Mouse (Mus musculus) frontal cortex, postnatal 36 days (tissue): Measurements from ENCODE around the gene Tnc.

Source experiments
- DNase-seq, 2 experiments: peaks; one replicate each; pipeline ENCODE4 v3.0.0; 2022; ENCODE audit warnings: low spot score in 2 of 2

Gene Tnc

GRCm38 (mm10) chr4:64046831-64047493 lies at the start of gene Tnc:
Gene Tnc (minus strand): TSS chr4:64047015.
- peak; percentile 73 to 86 for DNase-seq

DNA sequence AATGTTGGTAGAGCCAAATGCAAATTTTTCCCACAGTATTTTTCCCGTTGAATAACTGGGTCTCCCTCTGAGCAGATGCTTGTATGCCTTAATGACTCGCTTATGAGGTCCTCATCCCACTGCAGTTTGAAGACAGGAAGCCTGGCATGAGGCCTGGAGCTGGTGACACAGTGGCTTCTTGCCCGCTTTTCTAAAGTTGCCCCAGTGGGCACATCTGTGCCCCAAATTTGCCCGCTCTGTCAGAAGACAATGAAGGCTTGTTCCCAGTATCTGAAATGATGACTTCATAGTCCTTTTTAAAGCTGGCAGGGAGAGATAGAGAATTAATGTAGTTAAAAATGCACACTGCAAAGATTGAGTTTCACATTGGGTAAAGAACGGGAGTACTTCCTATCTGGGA lies 47.4 kb upstream of the Tnc start:
- peak; percentile 11 to 47 for DNase-seq

- DNase-seq = no peak
Measured at GRCm38 (mm10) chr4:64092857-64093256, 46.0 kb upstream of the Tnc start.

DNA sequence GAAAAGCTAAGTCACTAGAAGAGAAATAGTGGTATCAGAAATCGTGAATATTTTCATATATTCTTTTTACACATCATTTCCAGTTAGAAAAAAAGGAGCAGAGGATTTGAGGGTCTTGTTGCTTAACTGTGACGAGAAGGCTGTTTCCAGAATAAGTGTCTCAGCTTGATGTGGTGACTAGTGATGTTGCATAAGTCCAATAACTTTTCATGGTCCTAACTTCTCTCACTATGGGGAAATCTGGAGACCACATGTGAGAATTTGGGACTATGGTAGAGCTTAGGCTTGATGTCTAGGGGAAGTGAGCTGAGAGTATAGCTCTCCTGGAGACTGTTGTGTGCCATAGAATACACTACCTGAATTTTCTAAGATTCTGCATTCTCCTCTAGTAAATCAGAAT lies 42.6 kb upstream of the Tnc start:
- DNase-seq = no peak

DNA sequence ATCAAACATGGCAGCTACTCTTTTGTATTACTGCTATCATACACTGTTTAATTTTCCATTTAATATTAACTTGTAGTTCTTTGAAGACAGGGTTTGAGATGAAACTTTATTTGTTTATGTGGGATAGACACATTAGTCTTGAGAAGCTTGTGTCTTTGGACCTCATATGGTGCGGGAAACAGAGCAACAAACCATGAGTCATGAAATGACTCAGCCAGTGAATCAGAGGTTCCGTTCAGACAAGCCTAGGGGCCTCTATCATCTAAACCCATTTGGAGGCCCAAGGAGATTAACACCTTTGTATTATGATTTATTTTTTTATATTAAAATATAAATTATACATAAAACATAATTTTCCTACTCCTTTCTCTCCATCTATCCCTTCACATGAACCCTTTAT lies 40.9 kb upstream of the Tnc start:
- no peak for DNase-seq

DNA sequence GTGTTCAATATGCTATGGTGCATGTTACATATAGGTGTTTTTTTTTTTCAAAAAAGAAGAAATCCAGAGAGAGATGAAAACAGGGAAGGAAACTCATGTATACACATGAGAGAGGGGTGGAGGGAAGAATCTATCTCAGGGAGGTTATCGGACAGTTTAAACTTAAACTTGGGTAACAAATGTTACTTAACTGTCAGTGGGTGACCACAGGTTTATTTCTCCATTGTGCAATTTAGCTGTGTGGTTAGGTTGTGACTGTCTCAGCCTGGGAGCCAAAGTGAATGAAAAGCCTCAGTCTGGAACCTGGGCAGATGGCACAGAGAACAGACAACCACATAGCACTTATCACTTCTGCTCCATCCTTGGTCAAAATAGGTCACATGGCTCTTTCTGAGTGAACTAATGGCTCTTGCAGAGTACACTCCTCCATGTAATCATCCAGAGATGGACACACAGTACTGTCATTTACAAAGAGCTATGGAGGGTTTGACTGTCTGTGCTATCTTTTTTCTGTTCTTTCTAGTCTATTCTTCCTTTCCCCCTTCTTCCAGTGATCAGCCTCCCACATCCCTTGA lies 39.3 kb upstream of the Tnc start:
- DNase-seq = no peak

DNA sequence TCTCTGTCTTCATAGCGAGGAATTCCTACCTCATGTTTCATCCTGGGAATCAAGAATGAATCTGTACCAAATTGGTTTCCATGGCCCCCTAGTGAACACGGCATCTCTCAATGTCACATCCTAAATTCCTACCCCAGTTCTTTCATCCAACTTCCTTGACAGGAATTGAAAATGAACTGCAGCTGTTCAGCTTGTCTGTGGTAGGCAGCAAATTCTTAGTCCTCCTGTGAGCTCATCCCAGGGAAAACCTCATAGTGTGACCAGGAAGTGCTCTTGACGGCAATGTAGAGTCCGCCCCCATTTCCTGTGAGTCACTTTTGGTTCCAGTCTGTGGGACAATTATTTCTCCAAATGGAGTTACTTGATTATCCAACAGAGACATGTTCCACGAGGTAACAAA lies 37.0 kb upstream of the Tnc start:
- DNase-seq = no peak

- no peak for DNase-seq
Measured at GRCm38 (mm10) chr4:64078029-64078619, 31.3 kb upstream of the Tnc start.

DNA sequence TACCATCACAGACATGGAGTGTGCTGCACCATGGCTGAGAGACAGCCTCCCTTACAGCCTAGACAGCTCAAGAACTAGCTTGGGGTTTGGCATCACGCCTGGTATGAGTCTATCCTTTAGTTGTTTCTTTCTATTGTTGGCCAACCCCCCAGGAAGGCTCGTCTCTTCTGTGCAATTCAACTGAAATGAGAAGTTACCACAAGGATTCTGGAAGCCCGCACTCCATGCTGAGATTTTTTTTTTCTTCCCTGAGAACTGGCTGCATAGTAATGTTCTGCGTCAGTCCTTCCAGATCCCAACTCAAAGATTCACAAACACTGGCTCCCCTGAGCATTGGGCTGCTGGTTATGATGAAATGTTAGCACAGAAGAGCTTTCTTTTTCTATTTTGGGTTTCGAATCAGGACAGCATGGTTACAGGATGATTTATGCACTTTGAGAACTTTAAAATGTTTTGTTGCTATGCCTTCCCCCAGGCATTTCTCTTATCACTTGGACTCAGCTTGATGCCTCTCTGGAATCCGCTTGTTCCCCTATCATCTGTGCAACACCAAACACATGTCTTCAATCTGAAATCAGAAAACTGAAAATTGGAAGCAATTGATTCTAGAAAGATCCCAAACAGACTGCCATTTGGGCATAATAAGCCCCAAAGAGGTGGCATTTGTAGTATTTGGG lies 29.7 kb upstream of the Tnc start:
- DNase-seq = no peak

DNA sequence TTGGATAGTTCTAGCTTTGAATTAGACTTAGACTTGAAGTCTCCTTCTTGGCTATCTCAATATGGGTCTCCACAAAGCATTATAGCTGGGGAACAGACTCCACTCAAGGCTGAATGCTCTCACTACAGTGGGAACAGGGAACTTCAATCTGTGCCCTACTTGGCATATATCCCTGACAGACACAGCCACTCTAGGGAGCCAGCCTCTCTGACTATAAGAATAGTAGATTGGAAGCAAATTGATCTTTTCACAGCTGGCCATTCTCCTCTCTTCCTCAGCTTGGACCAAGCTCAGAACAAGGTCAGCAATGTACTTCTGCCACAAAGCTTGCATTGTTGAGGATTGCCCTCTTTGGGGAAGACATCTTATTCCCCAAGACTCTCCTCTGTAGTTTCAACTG lies 27.9 kb upstream of the Tnc start:
- DNase-seq = no peak

DNA sequence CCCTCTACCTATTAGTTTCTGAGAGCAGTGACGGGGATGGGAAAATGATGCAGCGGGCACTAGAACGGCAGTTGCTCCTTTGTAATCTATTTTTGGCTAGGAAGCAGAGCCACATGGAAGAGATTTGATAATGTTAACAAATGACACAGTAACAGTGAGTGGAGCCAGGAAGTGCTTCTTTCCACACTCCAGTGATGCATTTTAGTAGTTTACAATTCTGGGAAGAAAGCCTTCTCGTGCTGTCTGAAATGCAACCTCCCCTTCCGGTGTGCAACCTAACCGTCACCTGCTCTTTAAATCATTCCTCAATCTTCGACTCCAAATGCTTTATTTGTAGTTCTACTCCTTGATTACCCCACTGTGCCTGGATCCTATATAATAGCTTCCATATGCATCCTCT lies 20.6 kb upstream of the Tnc start:
- DNase-seq = no peak

GRCm38 (mm10) chr4:64065266-64065665 lies 18.5 kb upstream of the Tnc start:
- no peak for DNase-seq

GRCm38 (mm10) chr4:64058856-64059231 lies 12.0 kb upstream of the Tnc start:
- DNase-seq = no peak

DNA sequence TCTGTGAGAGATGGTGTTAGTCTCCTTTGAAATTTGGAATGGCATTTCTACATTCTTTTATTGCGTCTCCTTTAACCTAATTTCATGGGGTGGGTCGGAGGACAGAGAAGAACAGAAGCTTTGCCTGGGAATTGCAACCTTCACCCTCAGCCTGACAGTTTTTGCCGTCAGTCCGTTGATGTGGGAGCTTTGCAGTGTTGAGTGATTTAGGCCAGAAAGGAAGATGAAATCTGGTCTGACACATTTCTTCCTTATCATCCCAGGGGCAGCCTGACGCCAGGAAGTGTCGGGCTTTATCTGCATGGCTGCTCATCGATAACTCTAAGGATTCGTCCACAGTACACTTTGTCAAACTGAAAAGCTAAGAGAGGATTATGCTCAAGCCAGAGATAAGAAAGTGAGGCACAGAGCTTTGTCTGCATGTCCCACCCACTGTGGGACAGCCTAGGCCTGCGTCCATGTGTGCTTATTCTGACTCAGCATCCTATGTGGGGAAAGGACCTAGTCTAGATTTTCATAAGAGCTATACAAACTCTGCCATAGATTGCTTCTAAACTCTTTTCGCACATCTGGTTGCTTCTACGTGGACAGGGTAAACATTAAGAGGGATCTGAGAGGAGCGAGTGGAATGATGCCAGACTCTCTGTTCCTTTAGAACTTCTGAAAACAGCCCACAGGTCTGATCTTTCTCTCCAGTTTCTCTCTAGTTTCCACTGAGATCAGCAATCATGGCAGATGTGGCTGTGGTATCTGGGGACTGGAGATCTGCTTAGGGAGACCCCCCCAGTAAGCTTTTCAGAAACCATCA lies 11.4 kb upstream of the Tnc start:
- no peak for DNase-seq

GRCm38 (mm10) chr4:64048177-64048576 lies 1.4 kb upstream of the Tnc start:
- no peak for DNase-seq

- no peak for DNase-seq
Measured at GRCm38 (mm10) chr4:64043893-64044292, 2.9 kb downstream of the Tnc start.

DNA sequence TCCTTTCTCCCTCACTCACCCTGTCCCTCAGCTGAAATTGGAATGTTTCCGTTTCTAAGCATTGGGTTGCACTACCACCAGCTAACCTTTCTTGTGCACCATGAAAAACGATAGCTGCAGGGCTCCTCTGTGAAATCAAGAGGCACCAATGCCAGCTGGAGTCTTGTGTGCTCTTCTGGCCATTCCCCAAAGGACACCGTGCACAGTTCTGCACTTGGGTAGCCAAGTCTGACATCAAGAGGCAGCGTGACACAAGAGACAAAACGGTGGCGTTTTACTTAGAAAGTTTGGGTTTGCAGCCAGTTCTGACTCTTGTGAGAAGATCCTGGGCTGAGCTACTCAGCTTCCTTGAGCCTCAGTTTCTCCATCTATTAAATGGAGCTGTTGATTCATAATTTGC lies 3.4 kb downstream of the Tnc start:
- DNase-seq = no peak

GRCm38 (mm10) chr4:64039091-64039490 lies 7.7 kb downstream of the Tnc start:
- no peak for DNase-seq

DNA sequence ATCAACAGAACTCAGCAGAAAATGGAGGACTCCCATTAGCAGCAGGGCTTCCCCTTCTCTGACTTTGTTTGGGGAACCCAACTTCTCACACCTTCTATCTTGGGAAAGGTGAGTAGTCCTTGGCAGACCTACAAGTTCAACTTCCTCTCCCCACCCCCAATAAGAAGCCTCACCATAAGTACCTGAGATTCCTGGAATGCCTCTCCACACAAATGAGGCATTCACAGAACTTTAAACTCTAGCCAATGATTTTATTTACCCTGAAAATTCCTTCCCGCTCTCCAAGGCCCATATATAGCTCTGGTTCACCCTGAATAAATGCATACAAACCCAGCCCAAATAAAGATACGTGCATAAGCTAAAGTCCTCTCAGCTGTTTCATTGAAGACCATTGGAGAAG lies 9.3 kb downstream of the Tnc start:
- DNase-seq = no peak

DNA sequence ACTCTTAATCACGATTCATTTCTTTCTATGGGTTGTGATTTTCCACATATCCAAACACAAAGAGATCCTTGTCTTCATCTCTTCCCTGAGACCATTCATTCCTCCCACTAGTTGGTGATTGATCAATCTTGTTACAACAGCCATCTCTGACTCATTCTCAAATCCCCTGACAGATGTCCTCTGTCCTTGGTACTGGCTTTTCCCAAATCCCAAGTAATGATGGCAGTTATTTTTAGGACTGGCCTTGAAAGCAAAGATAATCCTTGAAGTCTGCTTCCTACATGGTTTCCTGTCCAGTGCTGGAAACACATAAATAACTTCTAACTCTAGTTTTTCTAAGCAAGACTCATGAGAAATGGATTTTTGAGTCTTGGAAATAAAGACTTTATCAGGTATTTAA lies 12.1 kb downstream of the Tnc start:
- no peak for DNase-seq

GRCm38 (mm10) chr4:64033191-64033590 lies 13.6 kb downstream of the Tnc start:
- no peak for DNase-seq

DNA sequence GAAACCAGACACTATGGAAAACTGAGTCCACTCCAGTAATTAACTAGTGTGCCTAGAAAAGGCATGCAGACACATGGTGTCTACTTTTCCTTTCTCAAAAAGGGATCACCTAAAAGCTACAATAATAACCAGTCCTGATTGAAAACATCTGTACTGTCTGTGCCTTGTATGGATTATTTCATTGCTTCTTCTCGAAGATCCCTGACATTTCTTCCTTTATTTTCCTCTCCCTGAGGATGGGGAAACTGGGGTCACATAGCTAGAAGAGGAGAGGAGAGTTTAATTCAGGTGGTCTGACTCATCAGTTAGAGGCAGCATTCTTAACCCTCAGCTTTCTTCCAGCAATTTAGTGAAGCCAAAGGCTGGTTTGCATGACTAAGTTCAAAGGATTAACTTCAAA lies 17.3 kb downstream of the Tnc start:
- no peak for DNase-seq
